ENCODE assay signal across 17 mouse cellular contexts in the genomic region with DNA sequence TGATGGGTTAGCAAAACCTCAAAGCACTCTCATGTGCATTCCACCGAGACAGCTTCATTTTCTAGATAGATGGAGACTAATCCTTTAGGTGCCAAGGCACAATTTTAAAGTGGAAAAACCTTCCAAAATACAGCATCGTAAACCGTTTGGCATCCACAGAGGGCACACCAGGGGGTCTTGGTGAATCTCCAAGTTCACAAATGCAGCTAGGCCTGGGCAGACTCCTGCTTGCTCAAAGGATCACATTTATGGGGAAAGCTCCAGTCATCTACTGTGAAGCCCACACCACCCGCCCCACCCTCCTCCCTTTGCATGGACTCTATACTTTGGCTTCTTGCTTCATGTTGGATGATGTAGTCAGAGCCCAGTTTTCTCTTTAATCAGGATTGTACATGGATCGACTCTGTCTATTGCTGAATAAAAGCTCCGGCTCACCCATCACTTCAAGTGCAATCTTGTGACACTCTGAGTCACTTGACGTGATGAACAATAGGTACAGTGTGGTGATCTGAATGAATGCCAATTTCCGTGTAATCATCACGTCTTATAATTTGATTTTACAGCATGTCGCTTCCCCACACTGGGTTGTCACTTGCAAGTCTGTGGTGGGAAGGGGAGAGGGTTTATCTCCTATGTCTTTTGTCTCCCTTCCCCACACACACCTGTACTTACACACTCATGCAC.
DNase-seq lines count a peak whose midpoint lies in the region; ATAC-seq and TF ChIP-seq lines count a peak whose summit lies in the region.
"Had no signal": no experiment of that assay in that cellular context is flagged by ENCODE, and none has a peak within 500 bp of the region (broad histone marks: within the 10 kb centered on the region; RNA-seq: fewer than 3 reads in every experiment).

No protein-coding gene starts in this region.

- 0 out of 2 replicates have a peak, but pooled peaks cover 4% of the 10 kb centered on the region for H3K9me3 ChIP-seq in forebrain, embryonic 13.5 days (replicated peaks)
- no peaks in the 10 kb centered on the region for H3K9me3 ChIP-seq in forebrain, embryonic 10.5 days
- H3K9me3 ChIP-seq: hindbrain, embryonic 15.5 days had no signal

- TF ChIP-seq CTCF in Patski (IDR thresholded peaks at IDR 0.05) = no peak

- CTCF ChIA-PET in Patski (lab: Charles Lee) = interaction anchor here (1.0 to 1.3 kb wide), 3 partner anchors 11 to 166 kb away, joined by 3 to 4 read pairs (median 3); no protein-coding TSS in a partner anchor

- no peak overlapping the region for H3K27ac ChIP-seq in forebrain, embryonic 13.5 days
- no peak overlapping the region for H3K27ac ChIP-seq in forebrain, embryonic 10.5 days
- H3K27ac ChIP-seq: embryonic facial prominence, embryonic 10.5 days; hindbrain, embryonic 15.5 days had no signal

- no peaks in the 10 kb centered on the region for H3K36me3 ChIP-seq in forebrain, embryonic 13.5 days (ENCODE audit: poor library complexity, severe bottlenecking)
- H3K36me3 ChIP-seq in forebrain, embryonic 10.5 days (replicated peaks) = no peaks in the 10 kb centered on the region
- H3K36me3 ChIP-seq: embryonic facial prominence, embryonic 10.5 days; hindbrain, embryonic 15.5 days had no signal

- POLR2A ChIA-PET in Patski (lab: Charles Lee) = no interaction called here

- no peak overlapping the region for H3K4me2 ChIP-seq in forebrain, embryonic 13.5 days
- H3K4me2 ChIP-seq: heart, embryonic 11.5 days; hindbrain, embryonic 15.5 days had no signal

- in situ Hi-C loops in Patski (cut with MboI; ENCODE audit: low pct_unique_long_range_greater_than_20kb) = no loop called here

- no peak for DNase-seq in forebrain, embryonic 10.5 days (ENCODE audit: extremely low spot score, low spot score)
- DNase-seq in left cerebral cortex, postnatal 4 days = peak; percentile 27
- DNase-seq in left cerebral cortex, adult 18-20 months (ENCODE audit: low spot score in 2 of 2) = no peak
- DNase-seq in Patski (ENCODE audit: low read depth, low spot score) = peak; percentile 92
- DNase-seq in large intestine, adult 2 months (ENCODE audit: low read depth, low spot score) = peak; percentile 18
- no peak for DNase-seq in right cerebral cortex, postnatal 4 days
- no peak for DNase-seq in frontal cortex, postnatal 10 days (ENCODE audit: low spot score in 2 of 2)
- DNase-seq: cerebellum, adult 9-10 months; gastrocnemius, postnatal 36 days; heart, adult 18-20 months; kidney, adult 2 months had no signal

- intact Hi-C loops in left cerebral cortex, postnatal 4 days (cut with DNase I) = no loop called here

- no peak overlapping the region for H3K4me3 ChIP-seq in forebrain, embryonic 13.5 days
- H3K4me3 ChIP-seq in forebrain, embryonic 10.5 days = no peak overlapping the region
- H3K4me3 ChIP-seq: embryonic facial prominence, embryonic 10.5 days; hindbrain, embryonic 15.5 days had no signal

- peak; percentile 30; the same call in 1 of the 2 replicates for ATAC-seq in forebrain, embryonic 13.5 days
- peak; percentile 70 for ATAC-seq in Patski
- ATAC-seq: intestine, embryonic 16.5 days had no signal

- 74% methylated on average over 10 of the region's 10 CpGs for WGBS in forebrain, embryonic 13.5 days
- 92% methylated on average over 10 of the region's 10 CpGs for WGBS in forebrain, embryonic 10.5 days
- WGBS in large intestine, adult 2 months = 46% methylated on average over 10 of the region's 10 CpGs

- 0 out of 2 replicates have a peak, but pooled peaks cover 5% of the 10 kb centered on the region for H3K4me1 ChIP-seq in forebrain, embryonic 13.5 days
- peaks cover 7% of the 10 kb centered on the region; the same call in 1 of the 2 replicates for H3K4me1 ChIP-seq in forebrain, embryonic 10.5 days

- no peak overlapping the region for H3K9ac ChIP-seq in forebrain, embryonic 13.5 days
- H3K9ac ChIP-seq: hindbrain, embryonic 15.5 days had no signal

- no peaks in the 10 kb centered on the region for H3K27me3 ChIP-seq in forebrain, embryonic 13.5 days
- peaks cover 36% of the 10 kb centered on the region for H3K27me3 ChIP-seq in forebrain, embryonic 10.5 days (ENCODE audit: poor library complexity, severe bottlenecking)
- H3K27me3 ChIP-seq in Patski = no peaks in the 10 kb centered on the region
- H3K27me3 ChIP-seq: CH12.LX; hindbrain, embryonic 15.5 days had no signal

Comparison
In these comparisons a context has a peak if more than half of its experiments do, and no peak if none do; other contexts are left out.
1. DNase-seq: peak in left cerebral cortex, postnatal 4 days (single experiment), Patski (single experiment) and large intestine, adult 2 months (single experiment); none in forebrain, embryonic 10.5 days (single experiment), left cerebral cortex, adult 18-20 months (0 of 2), right cerebral cortex, postnatal 4 days (single experiment) and frontal cortex, postnatal 10 days (0 of 2).